Mouse (Mus musculus) gastrocnemius, postnatal 25 days (tissue): Measurements from ENCODE around the gene H2-T22. TPM values are rescaled to one million over a fixed set of nuclear protein-coding genes. Genes with fewer than 3 reads are reported as not detected.
A peak's percentile ranks its signal among the peaks of the same experiment; 100 is the strongest.

Source experiments
- DNase-seq: peaks from one replicate; pipeline ENCODE4 v3.0.0; 2022
- total RNA-seq, 2 experiments: library from RNA; stranded (reverse); gene quantifications; 1 replicate in 1 of 2; 2 replicates in 1 of 2; pipeline ENCODE4 v1.2.3; 2021

H2-T22 gene
- total RNA-seq, 2 experiments from 2014 or later = 5.8 to 7.2 TPM

- DNase-seq = no peak
Measured at GRCm38 (mm10) chr17:35998545-35999305, 43.8 kb downstream of the H2-T22 start.

DNA sequence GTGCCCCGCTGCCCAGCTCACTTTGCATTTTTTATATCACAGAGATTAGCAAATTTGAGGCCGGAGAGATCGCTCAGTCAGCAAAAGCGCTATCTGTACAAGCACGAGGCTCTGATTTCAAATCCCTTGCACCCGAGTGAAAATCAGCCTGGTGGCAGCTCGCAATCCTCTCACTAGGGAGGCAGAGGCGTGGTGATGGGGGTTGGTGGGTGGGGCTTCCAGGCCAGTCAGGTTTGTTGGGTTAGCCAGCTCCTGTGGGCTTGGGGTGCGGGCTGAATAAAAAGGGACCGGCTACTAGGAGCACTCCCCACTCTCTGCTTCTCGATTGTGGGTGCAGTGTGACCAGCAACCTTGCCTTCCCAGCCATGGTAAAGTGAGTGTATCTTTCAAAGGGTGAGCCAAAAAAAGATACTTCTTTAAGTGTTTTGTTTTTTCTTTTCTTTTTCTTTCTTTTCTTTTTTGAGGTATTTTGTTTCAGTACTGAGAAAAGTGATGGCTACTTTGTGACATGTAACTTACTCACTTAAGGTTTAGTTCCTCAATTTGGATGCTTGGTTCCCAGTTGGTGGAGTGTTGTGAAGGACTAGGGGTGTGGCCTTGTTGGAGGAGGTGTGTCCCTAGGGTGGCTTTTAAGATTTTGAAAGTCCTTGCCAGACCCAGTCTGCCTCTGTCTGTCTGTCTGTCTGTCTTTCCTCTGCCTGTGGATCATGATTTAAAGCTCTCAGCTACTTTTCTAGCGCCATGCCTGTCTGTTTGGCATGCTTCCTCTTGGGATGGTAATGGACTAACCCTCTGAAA is 44.6 kb downstream of the H2-T22 start:
- DNase-seq = no peak

DNA sequence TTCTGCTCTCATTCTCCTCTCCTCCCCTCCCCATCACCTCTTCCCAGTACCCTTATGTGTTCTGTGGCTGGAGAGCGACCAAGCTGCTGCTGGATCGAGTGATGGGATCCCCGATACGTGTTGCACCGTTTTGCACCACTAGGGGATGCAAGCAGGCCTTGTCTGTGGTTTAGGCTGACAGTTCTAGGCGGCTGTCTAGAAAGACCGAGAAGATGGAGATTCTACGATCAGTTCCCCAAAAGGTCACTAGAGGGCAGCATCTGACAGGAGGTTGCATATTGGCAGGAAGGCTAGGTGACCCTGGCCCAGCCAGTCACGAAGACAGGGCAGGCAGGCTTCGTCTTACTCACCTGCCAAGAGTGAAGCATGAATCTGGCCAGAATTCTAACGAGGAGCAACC is 45.6 kb downstream of the H2-T22 start:
- DNase-seq = peak; percentile 88

GRCm38 (mm10) chr17:35994879-35995240 is 47.7 kb downstream of the H2-T22 start:
- DNase-seq = no peak

DNA sequence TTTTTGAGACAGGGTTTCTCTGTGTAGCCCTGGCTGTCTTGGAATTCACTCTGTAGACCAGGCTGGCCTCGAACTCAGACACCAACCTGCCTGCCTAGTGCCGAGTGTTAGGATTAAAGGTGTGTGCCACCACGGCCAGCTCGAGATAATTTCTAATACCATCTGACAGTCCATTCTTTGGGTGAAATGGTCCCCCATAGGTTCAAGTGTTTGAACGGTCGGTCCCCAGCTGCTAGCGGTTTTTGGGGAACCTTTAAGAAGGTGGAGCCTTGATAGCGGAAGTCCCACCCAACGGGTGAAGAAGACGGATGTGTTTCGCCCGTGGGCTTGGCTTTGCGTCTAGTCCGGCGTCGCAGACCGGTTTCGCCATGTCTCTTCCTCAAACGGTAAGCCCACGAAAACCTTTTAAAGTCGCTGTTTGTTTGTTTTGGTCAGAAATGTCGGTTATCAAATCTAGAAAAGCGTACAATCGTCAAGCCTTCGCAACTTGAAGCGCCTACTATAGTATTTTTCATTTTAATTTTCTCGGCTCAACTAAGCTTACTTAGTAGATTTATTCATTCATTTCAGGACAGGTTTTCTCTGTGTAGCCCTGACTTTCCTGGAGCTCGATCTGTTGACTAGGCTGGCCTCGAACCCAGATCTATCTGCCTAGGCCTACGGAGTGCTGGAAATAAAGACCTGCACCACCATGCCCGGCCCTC is 48.2 kb downstream of the H2-T22 start:
- DNase-seq = peak; percentile 77

- DNase-seq = peak; percentile 54
Measured at GRCm38 (mm10) chr17:35993675-35994074, 48.9 kb downstream of the H2-T22 start.

DNA sequence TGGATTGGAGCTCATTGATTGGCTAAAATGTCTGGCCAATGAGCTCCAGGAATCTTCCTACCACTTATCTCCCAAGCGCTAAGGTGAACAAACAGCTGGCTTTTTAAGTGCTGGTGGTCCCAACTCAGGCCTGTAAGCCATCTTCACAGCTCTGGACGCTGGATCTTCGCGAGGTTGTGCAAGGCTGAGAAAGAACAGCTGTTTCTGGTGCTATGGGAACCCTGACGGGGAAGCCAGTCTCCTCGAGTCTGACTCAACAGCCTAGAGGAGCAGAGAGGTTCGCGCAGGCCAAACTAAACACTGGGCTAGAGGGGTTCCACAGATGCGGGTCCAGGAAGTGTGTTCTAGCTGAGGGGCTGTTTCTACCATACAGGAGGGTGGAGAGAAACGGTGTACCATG is 50.8 kb downstream of the H2-T22 start:
- DNase-seq = no peak

Other genes with a start within 250 kb of the H2-T22 start
- 1 to 10 TPM; 4.0 to 4.5 TPM for gene Ier3, start 221.1 kb downstream of the H2-T22 start, total RNA-seq
- 10 to 100 TPM; 41.0 to 46.3 TPM for gene Flot1, start 219.5 kb downstream of the H2-T22 start, total RNA-seq
- gene Tubb5, start 204.4 kb downstream of the H2-T22 start, total RNA-seq = 10 to 100 TPM; 39.2 to 54.5 TPM
- 1 to 10 TPM; 3.7 to 5.2 TPM for gene Mdc1, start 201.2 kb downstream of the H2-T22 start, total RNA-seq
- gene Nrm, start 181.4 kb downstream of the H2-T22 start, total RNA-seq = 1 to 10 TPM in 1 of 2 experiments, under 1 TPM in 1; 0.74 to 1.6 TPM
- 1 to 10 TPM; 4.8 to 8.0 TPM for gene Ppp1r18, start 177.2 kb downstream of the H2-T22 start, total RNA-seq
- gene Dhx16, start 162.9 kb downstream of the H2-T22 start, total RNA-seq = 10 to 100 TPM; 14.8 to 15.2 TPM
- gene 2310061I04Rik, start 145.3 kb downstream of the H2-T22 start, total RNA-seq = 10 to 100 TPM; 62.4 to 86.6 TPM
- 1 to 10 TPM; 3.0 to 4.6 TPM for gene Atat1, start 132.7 kb downstream of the H2-T22 start, total RNA-seq
- 10 to 100 TPM; 52.8 to 59.6 TPM for gene Mrps18b, start 126.4 kb downstream of the H2-T22 start, total RNA-seq
- 10 to 100 TPM; 17.7 to 25.5 TPM for gene Ppp1r10, start 126.3 kb downstream of the H2-T22 start, total RNA-seq
- gene Abcf1, start 73.0 kb downstream of the H2-T22 start, total RNA-seq = 10 to 100 TPM; 64.6 to 68.1 TPM
- gene Gnl1, start 62.9 kb downstream of the H2-T22 start, total RNA-seq = 10 to 100 TPM; 14.7 to 16.1 TPM
- 1 to 10 TPM; 2.6 to 3.9 TPM for gene Prr3, start 62.5 kb downstream of the H2-T22 start, total RNA-seq
- gene H2-T24, start 22.2 kb downstream of the H2-T22 start, total RNA-seq = 1 to 10 TPM; 1.6 to 1.7 TPM
- 1 to 10 TPM; 6.2 to 8.7 TPM for gene H2-T23, start 9.9 kb downstream of the H2-T22 start, total RNA-seq
- not detected for gene Gm6034, start 214 bp upstream of the H2-T22 start, total RNA-seq
- 1 to 10 TPM; 1.3 to 2.4 TPM for gene Gm11127, start 15.6 kb upstream of the H2-T22 start, total RNA-seq
- not detected for gene Gm19684, start 78.9 kb upstream of the H2-T22 start, total RNA-seq
- gene Gm7030, start 86.7 kb upstream of the H2-T22 start, total RNA-seq = not detected
- not detected for gene Gm8909, start 125.8 kb upstream of the H2-T22 start, total RNA-seq
- gene H2-T3, start 147.5 kb upstream of the H2-T22 start, total RNA-seq = not detected
- gene Rpp21, start 215.3 kb upstream of the H2-T22 start, total RNA-seq = 10 to 100 TPM; 30.3 to 35.9 TPM
- gene Trim39, start 229.5 kb upstream of the H2-T22 start, total RNA-seq = 1 to 10 TPM; 5.0 to 5.6 TPM
- gene H2-M10.2, start 243.7 kb upstream of the H2-T22 start, total RNA-seq = not detected